Mouse (Mus musculus) T-cell, adult 2 months (primary cell): ENCODE measurements around the gene Arid1a.

Source experiments
- DNase-seq: peaks from one replicate; pipeline ENCODE4 v3.0.0; 2022; ENCODE audit warnings: low spot score

The Arid1a gene

GRCm38 (mm10) chr4:133730122-133730521 is 26.4 kb downstream of the Arid1a start:
- no peak for DNase-seq

GRCm38 (mm10) chr4:133729541-133730093 is 27.0 kb downstream of the Arid1a start:
- peak; percentile 87 for DNase-seq

- no peak for DNase-seq
These were observed 27.6 kb downstream of the Arid1a start for GRCm38 (mm10) chr4:133729007-133729406.

- DNase-seq = peak; percentile 38
These were observed 28.3 kb downstream of the Arid1a start for GRCm38 (mm10) chr4:133728256-133728655.

DNA sequence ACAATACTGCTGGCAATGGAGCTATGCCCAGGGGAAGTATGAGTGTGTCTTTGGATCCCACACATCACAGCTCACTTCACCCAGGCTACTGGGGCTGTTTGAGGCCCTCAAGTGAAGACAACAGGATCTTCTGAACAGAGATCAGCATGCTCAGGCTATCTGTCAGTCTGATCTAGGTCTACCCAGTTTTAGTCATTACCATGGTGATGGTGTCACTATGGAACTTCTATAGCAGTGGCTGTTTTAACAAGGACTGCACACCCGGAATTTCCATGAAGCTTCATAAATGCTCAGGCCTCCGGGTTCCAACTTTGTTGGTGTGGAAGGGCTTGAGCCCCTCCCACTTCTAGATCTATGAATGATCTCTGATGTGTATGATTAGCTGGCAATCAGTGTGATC is 30.9 kb downstream of the Arid1a start:
- DNase-seq = no peak

GRCm38 (mm10) chr4:133719791-133720190 is 36.8 kb downstream of the Arid1a start:
- peak; percentile 47 for DNase-seq

GRCm38 (mm10) chr4:133712755-133713154 is 43.8 kb downstream of the Arid1a start:
- DNase-seq = peak; percentile 28

DNA sequence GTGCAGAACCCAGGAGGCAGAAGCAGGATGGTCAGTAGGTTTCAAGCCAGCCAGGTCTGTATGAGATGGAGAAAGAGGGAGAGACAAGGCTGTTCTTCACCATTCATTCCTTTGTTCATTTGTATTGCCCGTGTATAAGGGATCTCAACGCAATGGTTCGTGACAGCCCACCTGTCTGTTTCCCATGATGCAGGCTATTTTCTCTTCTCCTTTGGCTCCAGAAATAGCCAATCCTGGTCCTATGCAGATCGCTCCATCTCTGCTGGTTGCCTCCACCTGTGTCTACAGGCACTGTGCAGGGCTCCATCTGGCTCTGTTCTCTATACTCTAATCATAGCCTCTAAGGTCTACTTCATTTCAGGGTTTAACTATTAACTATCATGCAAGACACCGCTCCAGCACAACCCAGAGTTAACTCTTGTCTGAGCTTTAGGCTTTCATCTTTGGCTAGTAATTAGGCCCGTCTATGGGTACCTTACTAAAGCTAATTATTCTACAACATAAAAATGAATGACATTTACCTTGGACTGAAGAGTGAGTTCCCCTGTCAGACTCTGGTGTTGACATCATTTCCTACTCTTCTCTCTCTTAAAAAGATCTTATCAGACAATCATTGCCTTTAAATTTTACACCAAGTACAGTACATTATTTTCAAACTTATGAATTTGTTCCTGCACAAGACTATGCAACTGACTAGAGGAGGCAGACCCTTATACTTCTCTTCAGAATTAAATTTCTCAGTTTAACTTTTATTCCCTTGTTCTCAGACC is 45.1 kb downstream of the Arid1a start:
- no peak for DNase-seq

DNA sequence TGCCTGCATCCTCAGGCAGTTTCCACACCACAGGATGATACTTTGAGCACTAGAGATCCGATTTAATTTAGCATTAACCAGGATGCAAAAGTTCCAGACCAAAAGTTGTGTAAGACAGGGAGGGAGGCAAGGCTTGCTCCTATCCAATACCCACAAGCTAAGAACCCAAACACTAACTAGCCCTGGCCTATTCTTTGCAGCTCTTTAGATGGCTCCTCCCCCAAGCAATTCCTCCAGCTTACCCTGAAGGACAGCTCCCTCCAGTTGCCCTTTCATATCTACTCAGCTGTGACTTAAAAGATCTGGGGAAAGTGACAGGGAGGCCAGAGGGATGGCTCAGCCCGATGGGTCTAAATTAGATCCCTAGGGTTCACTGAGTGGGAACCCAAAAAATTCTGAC is 47.2 kb downstream of the Arid1a start:
- no peak for DNase-seq

- no peak for DNase-seq
These were observed 49.1 kb downstream of the Arid1a start for GRCm38 (mm10) chr4:133707464-133707863.

- DNase-seq = peak; percentile 88
These were observed 49.6 kb downstream of the Arid1a start for GRCm38 (mm10) chr4:133706956-133707355.

GRCm38 (mm10) chr4:133705062-133705461 is 51.5 kb downstream of the Arid1a start:
- DNase-seq = no peak

DNA sequence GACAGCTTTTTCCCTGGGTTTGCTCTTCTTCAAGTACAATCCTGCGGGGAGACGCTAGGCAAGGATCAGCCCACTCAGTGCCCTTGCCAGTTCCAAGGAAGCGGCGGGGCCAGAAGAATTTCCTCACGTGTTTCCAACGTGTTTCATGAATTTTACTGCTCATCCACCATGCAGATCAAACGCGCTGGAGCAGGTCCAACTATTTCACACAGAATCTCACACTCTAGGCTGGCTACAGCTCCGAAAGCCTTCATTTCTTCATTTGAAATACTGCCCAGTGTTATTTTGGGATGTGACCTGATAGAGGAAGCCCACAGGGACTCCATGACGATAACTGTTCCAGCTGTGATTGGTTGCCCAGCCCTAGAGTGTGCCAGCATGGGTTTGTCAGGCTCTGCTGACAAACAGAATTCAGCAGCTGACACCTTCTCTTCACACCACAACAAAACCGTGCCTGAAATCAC is 55.6 kb downstream of the Arid1a start:
- no peak for DNase-seq

GRCm38 (mm10) chr4:133695363-133695762 is 61.2 kb downstream of the Arid1a start:
- DNase-seq = no peak

DNA sequence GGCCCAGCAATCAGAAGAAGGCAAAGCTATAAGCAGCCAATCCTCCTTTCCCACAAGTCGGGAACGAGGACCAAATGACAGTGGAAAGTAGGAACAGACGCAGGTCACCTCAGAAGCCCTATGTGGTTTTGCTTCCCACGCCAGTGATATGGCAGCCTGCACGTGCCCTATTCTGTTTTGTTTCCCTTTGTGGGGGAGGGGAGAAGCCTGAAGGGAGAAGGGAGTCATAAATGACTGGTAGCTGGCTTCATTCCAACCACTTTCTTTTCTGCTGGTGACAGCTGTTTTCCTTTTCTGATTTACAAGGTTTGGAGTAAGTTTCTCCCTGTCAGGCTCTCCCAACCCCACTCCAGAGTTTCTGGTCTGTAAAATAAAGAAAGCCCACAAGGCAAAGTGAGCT is 66.3 kb downstream of the Arid1a start:
- DNase-seq = no peak

DNA sequence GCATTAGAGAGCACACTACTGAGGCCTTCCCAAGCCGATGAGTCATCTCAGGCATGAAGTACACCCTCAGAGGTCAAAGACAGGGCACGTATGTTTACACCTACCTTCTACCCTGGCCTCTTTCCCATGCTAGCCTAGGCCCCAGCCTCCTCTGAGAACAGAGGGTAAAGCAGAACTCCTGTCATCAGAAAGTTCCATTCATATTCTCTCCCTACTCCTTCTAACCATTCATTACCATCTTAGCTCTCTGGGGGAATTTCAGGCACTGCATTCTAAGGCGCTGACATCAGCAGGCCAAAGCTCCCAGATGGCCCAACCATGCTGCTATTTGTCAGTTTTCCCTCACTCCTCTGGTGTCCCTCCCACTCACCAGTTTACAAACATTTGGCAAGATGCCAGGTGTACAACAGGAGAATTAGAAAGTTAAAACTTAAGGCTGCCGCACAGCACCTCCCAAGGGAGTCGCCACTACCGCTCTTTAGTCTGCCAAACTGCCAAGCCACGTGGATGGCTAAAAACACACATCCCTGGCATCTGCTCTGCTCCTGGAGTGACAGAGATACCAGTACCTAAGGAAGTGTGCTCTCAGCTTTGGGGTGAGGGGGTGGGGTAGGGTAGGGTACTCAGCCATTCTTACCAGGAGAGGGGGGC is 68.0 kb downstream of the Arid1a start:
- no peak for DNase-seq

- no peak for DNase-seq
These were observed 69.4 kb downstream of the Arid1a start for GRCm38 (mm10) chr4:133687126-133687525.

- DNase-seq = no peak
These were observed 70.1 kb downstream of the Arid1a start for GRCm38 (mm10) chr4:133686512-133686911.

DNA sequence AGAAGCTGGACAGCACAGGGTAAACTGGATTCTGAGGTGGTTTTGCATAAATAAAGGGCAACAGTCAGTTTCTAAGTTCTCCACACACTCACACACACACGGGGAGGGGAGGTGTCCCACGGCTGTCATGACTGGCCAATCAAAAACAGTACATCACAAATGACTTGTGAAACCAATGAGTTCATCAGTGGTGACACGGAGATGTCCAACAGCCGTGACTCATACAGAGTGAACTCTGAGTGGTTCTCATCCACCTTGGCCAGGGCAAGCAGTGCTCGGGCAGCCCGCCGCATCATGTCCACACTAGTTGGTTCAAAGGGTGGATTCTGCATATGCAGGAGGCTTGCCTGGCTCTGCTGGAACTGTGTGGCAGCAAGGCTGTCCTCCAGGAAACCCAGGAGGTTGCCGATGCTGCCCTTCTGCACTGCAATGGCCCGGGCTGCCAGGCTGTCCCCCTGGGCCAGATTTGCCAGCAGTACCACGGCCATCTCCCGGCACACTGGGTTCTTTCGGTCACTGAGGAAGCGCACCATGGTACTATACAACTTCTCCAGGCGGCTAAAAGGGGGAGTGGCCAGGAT is 76.3 kb downstream of the Arid1a start:
- no peak for DNase-seq

GRCm38 (mm10) chr4:133679629-133680028 is 76.9 kb downstream of the Arid1a start:
- DNase-seq = no peak

GRCm38 (mm10) chr4:133677266-133677665 is 79.3 kb downstream of the Arid1a start:
- peak; percentile 47 for DNase-seq

GRCm38 (mm10) chr4:133676189-133676588 is 80.4 kb downstream of the Arid1a start:
- DNase-seq = no peak

- DNase-seq = no peak
These were observed 81.0 kb downstream of the Arid1a start for GRCm38 (mm10) chr4:133675594-133676016.
